Mouse (Mus musculus) neural tube, embryonic 11.5 days (tissue): ENCODE results near the gene Gpam. TPM values are rescaled to one million over a fixed set of nuclear protein-coding genes. Genes with fewer than 3 reads are reported as not detected.
A peak's percentile ranks its signal among the peaks of the same experiment; 100 is the strongest.

Source experiments
- ATAC-seq: fragments of 200-750 bp; cut with Nextera tagmentation; 2 replicates; pipeline ENCODE4 v1.8.0; 2017; ENCODE audit warnings: moderate number of reproducible peaks, mild to moderate bottlenecking, moderate TSS enrichment, moderate library complexity; ENCODE audit not compliant: insufficient read depth, low FRiP score, low TSS enrichment
- DNase-seq: peaks from one replicate; pipeline ENCODE4 v3.0.0-alpha.2; 2015; ENCODE audit warnings: low spot score
- H3K27ac ChIP-seq: fragments of 300-500 bp; sonication (generic); 2 replicates; pipeline ENCODE4 v1.5.1; 2014; ENCODE audit warnings: low read depth, mild to moderate bottlenecking, low read length
- H3K27me3 ChIP-seq: fragments of 300-500 bp; sonication (generic); 2 replicates; pipeline ENCODE4 v1.6.1; 2014; ENCODE audit warnings: mild to moderate bottlenecking, low read length, mixed read lengths; ENCODE audit not compliant: control insufficient read depth, insufficient read depth
- H3K36me3 ChIP-seq: fragments of 300-500 bp; sonication (generic); 2 replicates; pipeline ENCODE4 v1.6.1; 2014; ENCODE audit warnings: mild to moderate bottlenecking, low read length, moderate library complexity, mixed read lengths; ENCODE audit not compliant: control insufficient read depth, insufficient read depth
- H3K4me1 ChIP-seq: fragments of 300-500 bp; sonication (generic); 2 replicates; pipeline ENCODE4 v1.6.1; 2014; ENCODE audit warnings: low read length, mixed read lengths; ENCODE audit not compliant: control insufficient read depth, insufficient read depth
- H3K4me2 ChIP-seq: fragments of 300-500 bp; sonication (generic); 2 replicates; pipeline ENCODE4 v1.6.1; 2014; ENCODE audit warnings: low read depth, mild to moderate bottlenecking, moderate library complexity
- H3K4me3 ChIP-seq: fragments of 300-500 bp; sonication (generic); 2 replicates; pipeline ENCODE4 v1.5.1; 2014; ENCODE audit warnings: low read depth, low read length
- H3K9ac ChIP-seq: fragments of 300-500 bp; sonication (generic); 2 replicates; pipeline ENCODE4 v1.6.1; 2014; ENCODE audit warnings: mild to moderate bottlenecking, low read length
- H3K9me3 ChIP-seq: fragments of 300-500 bp; sonication (generic); 2 replicates; pipeline ENCODE4 v1.6.1; 2016; ENCODE audit warnings: low read length; ENCODE audit not compliant: control insufficient read depth
- WGBS: fragments of 180-500 bp; shearing (Covaris S2); extraction: QIAGEN DNeasy Blood & Tissue Kit; methylation state at CpG from one replicate; pipeline ENCODE4 v1.1.7; 2014; 5-methylcytosine and 5-hydroxymethylcytosine counted together
- polyA plus RNA-seq: library from polyadenylated mRNA; unstranded; fragments of >200 nt; fragmentation: Nextera tagmentation; extraction: Ambion mirVana; gene quantifications from 2 replicates; pipeline ENCODE4 v1.2.1, GENCODE M21; 2014

The Gpam gene
- polyA plus RNA-seq, 1 experiment from 2014 or later: 20.4 TPM

DNA sequence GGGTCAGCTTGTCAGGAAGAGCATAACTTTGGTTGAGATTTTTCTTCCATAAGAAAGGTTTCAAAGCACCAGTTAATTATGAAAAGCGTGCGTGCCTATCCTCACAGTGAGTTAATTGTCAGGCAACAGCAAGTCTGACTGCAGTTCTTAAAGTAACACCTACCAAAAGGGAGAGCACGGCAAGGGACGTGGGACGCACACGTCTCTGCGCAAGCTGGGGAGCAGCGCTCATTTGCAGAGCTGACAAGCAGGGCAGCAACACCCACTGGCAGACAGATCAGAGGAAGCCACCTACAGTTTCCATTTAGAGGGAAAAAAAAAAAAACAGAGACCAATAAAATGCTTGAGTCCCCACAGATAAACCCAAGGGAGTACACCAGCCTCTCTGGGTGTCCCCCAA is 58.0 kb downstream of the Gpam start:
- DNase-seq: no peak

DNA sequence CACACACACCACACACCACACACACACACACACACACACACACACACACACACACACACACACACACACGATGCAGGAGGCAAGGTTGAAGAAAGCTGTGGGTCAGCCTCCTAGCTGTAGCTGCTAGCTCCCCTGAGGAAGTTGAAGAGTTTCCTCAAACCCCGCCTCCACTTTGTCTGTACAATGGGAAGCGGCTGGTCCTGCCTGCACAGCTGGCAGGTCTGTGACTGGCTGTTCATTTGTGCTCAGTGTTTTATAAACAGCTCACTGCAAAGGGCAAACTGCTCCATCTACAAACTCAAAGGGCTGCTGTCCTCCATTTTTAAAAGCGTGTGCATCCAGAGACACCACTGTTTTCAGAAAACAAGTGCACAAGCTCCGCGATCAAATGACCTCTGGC is 63.8 kb downstream of the Gpam start:
- ATAC-seq (no peak), DNase-seq (peak; percentile 38)
- no peak overlapping the region for H3K4me2 ChIP-seq
- peaks cover 4% of the 10 kb centered on the region for H3K4me1 ChIP-seq
- H3K27me3 ChIP-seq: no peaks in the 10 kb centered on the region
- H3K27ac ChIP-seq: no peak overlapping the region
- no peaks in the 10 kb centered on the region for H3K9me3 ChIP-seq
- 46% methylated on average over 6 of the region's 6 CpGs for WGBS
- H3K4me3 ChIP-seq: no peak overlapping the region
- H3K36me3 ChIP-seq: no peaks in the 10 kb centered on the region
- H3K9ac ChIP-seq: no peak overlapping the region

More for the DNA sequence above, 58.0 kb downstream of the Gpam start:
- no peaks in the 10 kb centered on the region for H3K4me1 ChIP-seq
- no peaks in the 10 kb centered on the region for H3K27me3 ChIP-seq
- ATAC-seq: no peak
- H3K9me3 ChIP-seq: no peaks in the 10 kb centered on the region
- H3K4me3 ChIP-seq: no peak overlapping the region
- H3K27ac ChIP-seq: no peak overlapping the region
- no peak overlapping the region for H3K9ac ChIP-seq
- H3K36me3 ChIP-seq: no peaks in the 10 kb centered on the region; the same call in 1 of the 2 replicates
- no peak overlapping the region for H3K4me2 ChIP-seq
- 91% methylated on average over 8 of the region's 8 CpGs for WGBS

DNA sequence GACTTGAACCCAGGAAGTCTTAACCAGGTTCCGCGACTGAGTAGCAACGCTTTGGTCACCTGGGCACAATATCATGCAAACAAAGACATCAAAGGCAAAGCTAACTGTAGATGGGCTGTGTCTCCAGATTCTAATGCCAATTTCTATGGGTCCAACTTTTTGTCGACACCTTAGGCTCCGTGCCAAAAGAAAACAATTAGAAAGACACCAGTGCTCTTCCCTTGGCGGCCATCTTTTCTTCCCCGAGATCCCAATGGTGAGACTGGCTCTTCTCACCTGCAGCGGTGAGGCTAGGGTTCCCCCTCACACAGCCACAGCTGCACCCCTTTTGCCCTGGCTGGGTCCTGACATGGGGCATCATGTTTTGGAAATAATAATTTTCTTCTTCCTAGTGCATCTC is 64.5 kb downstream of the Gpam start:
- ATAC-seq: no peak
- 88% methylated on average over 8 of the region's 8 CpGs for WGBS
- no peak overlapping the region for H3K4me3 ChIP-seq
- H3K36me3 ChIP-seq: no peaks in the 10 kb centered on the region
- DNase-seq: no peak
- no peak overlapping the region for H3K9ac ChIP-seq
- H3K4me1 ChIP-seq: peaks cover 4% of the 10 kb centered on the region
- H3K9me3 ChIP-seq: no peaks in the 10 kb centered on the region
- H3K4me2 ChIP-seq: no peak overlapping the region
- H3K27me3 ChIP-seq: no peaks in the 10 kb centered on the region
- H3K27ac ChIP-seq: no peak overlapping the region

DNA sequence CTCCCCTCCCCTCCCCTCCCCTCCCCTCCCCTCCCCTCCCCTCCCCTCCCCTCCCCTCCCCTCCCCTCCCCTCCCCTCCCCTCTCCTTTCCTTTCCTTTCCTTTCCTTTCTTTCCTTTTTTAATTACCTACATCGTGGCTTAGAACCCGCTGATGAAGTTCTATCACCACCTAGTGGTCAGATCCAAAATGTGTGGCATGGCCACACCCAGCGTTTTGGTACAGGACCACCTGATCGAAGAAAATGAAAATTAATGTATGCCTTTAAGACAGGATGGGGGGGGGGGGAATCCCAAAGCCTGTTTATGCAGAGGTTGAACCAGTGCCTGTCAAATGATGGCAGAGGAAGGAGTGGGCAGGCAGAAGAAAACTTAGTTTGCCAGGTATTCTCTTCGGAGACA is 65.1 kb downstream of the Gpam start:
- Histone ChIP-seq H3K4me2 (no peak overlapping the region), H3K9me3 (no peaks in the 10 kb centered on the region), H3K4me1 (peaks cover 4% of the 10 kb centered on the region), H3K36me3 (no peaks in the 10 kb centered on the region), H3K9ac (no peak overlapping the region), H3K27me3 (no peaks in the 10 kb centered on the region), H3K4me3 (no peak overlapping the region), H3K27ac (no peak overlapping the region)
- ATAC-seq: no peak
- peak; percentile 74 for DNase-seq
- WGBS: 30% methylated on average over 4 of the region's 5 CpGs

- Histone ChIP-seq H3K9me3 (no peaks in the 10 kb centered on the region), H3K4me3 (peak overlapping the region; percentile 18), H3K4me2 (peak overlapping the region; percentile 44), H3K36me3 (no peaks in the 10 kb centered on the region), H3K27ac (no peak overlapping the region), H3K9ac (no peak overlapping the region), H3K4me1 (peaks cover 4% of the 10 kb centered on the region), H3K27me3 (no peaks in the 10 kb centered on the region)
- ATAC-seq (peak; percentile 64), DNase-seq (peak; percentile 42)
- WGBS: 10% methylated on average over 14 of the region's 14 CpGs
Observed at GRCm38 (mm10) chr19:55061447-55061901, 65.6 kb downstream of the Gpam start.

GRCm38 (mm10) chr19:55060964-55061363 is 66.1 kb downstream of the Gpam start:
- Histone ChIP-seq H3K9ac (no peak overlapping the region), H3K4me1 (peaks cover 4% of the 10 kb centered on the region), H3K27ac (no peak overlapping the region), H3K4me3 (no peak overlapping the region), H3K4me2 (peak overlapping the region; percentile 44), H3K27me3 (no peaks in the 10 kb centered on the region), H3K9me3 (no peaks in the 10 kb centered on the region), H3K36me3 (no peaks in the 10 kb centered on the region)
- peak; percentile 84 for DNase-seq
- WGBS: 4% methylated on average over 7 of the region's 7 CpGs
- ATAC-seq: 0 out of 2 replicates have a peak, but pooled peaks have one; percentile 39

DNA sequence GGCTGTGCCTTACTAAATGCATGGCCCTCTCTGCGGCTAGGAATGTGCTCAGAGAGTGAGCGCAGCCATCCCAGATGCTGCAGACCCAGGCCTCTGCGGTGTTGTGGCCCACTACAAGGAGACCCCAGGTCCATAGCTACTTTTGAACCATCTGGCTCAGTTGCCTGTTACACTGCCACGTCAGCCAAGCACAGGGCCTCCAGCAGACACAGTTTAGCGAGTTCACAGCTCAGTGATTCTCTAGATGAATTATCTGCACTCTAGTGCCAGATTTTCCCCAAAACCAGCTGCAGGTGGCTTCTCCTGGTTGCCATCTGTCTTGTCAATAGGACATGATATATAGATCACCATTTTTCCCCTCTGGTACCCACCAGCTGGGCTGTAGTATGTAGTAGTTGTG is 69.6 kb downstream of the Gpam start:
- H3K36me3 ChIP-seq: no peaks in the 10 kb centered on the region
- ATAC-seq: no peak

DNA sequence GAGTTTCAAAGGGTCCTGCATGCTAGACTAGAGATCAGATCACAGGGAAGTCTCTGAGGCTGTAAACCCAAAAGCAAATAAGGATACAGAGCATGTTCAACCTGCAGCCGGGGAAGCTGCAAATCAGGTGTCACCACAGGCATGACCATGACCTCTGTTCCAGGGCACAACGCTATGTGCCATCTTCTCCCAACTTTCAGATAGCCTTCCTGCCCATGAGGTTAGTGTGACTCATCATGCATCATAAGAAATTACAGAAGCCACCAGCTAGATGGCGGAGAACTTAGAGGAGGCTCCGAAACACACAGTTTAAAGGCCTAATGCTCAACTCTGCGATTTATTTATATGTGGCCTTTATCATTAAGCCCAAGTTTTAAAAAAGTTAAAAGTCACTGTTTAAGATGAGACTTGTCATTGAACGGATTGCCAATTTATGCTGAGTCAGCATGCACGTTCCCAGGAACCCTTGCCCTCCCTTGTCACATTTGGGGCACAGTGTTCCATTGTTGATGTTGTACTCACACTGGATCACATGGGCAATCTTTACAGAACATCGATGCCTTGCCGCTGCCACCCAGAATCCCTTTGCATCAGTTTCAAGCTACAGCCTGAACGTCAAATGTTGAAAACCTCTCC is 71.3 kb downstream of the Gpam start:
- H3K4me1 ChIP-seq: no peaks in the 10 kb centered on the region
- no peak overlapping the region for H3K27ac ChIP-seq
- 92% methylated on average over 10 of the region's 10 CpGs for WGBS
- no peak for DNase-seq
- no peak overlapping the region for H3K4me2 ChIP-seq
- no peaks in the 10 kb centered on the region for H3K36me3 ChIP-seq
- no peaks in the 10 kb centered on the region for H3K27me3 ChIP-seq
- ATAC-seq: no peak
- no peak overlapping the region for H3K4me3 ChIP-seq
- H3K9ac ChIP-seq: no peak overlapping the region
- no peaks in the 10 kb centered on the region for H3K9me3 ChIP-seq

More for the DNA sequence above, 69.6 kb downstream of the Gpam start:
- Histone ChIP-seq H3K9me3 (no peaks in the 10 kb centered on the region), H3K4me1 (peaks cover 4% of the 10 kb centered on the region), H3K9ac (no peak overlapping the region), H3K4me2 (no peak overlapping the region), H3K4me3 (no peak overlapping the region), H3K27me3 (no peaks in the 10 kb centered on the region), H3K27ac (no peak overlapping the region)
- 72% methylated on average over 5 of the region's 5 CpGs for WGBS
- DNase-seq: no peak

GRCm38 (mm10) chr19:55053163-55053562 is 73.9 kb downstream of the Gpam start:
- ATAC-seq (no peak), DNase-seq (no peak)
- Histone ChIP-seq H3K27ac (no peak overlapping the region), H3K27me3 (no peaks in the 10 kb centered on the region), H3K4me2 (no peak overlapping the region), H3K36me3 (no peaks in the 10 kb centered on the region), H3K4me3 (no peak overlapping the region), H3K9me3 (no peaks in the 10 kb centered on the region), H3K4me1 (no peaks in the 10 kb centered on the region), H3K9ac (no peak overlapping the region)
- 76% methylated on average over 4 of the region's 4 CpGs for whole genome bisulfite sequencing
